Mouse (Mus musculus): Measurements from ENCODE around the gene Setd7. TPM values are rescaled to one million over a fixed set of nuclear protein-coding genes. Genes with fewer than 3 reads are reported as not detected.

Gene Setd7
- total and polyA plus RNA-seq, 2 experiments from 2014 or later, result 2.5 to 20.6 TPM

- no peaks in the 10 kb centered on the region for H3K36me3 ChIP-seq (ENCODE audit: insufficient read depth, low read length)
- no peak overlapping the region for H3K27ac ChIP-seq
- H3K9me3 ChIP-seq (ENCODE audit: low read length), result no peaks in the 10 kb centered on the region
- TF ChIP-seq CTCF (IDR thresholded peaks at IDR 0.05; ENCODE audit: low read depth), result no peak
- no peak overlapping the region for H3K4me2 ChIP-seq (ENCODE audit: low read depth, low read length)
- no peak for ATAC-seq
- H3K27me3 ChIP-seq (ENCODE audit: insufficient read depth, low read length), result no peaks in the 10 kb centered on the region
- 82% methylated on average over 12 of the region's 12 CpGs for WGBS
- no peak overlapping the region for H3K4me3 ChIP-seq (ENCODE audit: low read length)
- H3K9ac ChIP-seq (replicated peaks; ENCODE audit: low read length), result no peak overlapping the region
- no peak for DNase-seq (ENCODE audit: low spot score)
- H3K4me1 ChIP-seq (ENCODE audit: insufficient read depth, low read length), result no peaks in the 10 kb centered on the region
Measured at GRCm38 (mm10) chr3:51577816-51578749, 17.4 kb upstream of the Setd7 start.

GRCm38 (mm10) chr3:51577359-51577758, 16.7 kb upstream of the Setd7 start:
- no peaks in the 10 kb centered on the region for H3K9me3 ChIP-seq (ENCODE audit: low read length)
- no peak for DNase-seq (ENCODE audit: low spot score)
- no peaks in the 10 kb centered on the region for H3K36me3 ChIP-seq (ENCODE audit: insufficient read depth, low read length)
- H3K4me3 ChIP-seq (ENCODE audit: low read length), result no peak overlapping the region
- no peak overlapping the region for H3K9ac ChIP-seq (replicated peaks; ENCODE audit: low read length)
- no peak overlapping the region for H3K4me2 ChIP-seq (ENCODE audit: low read depth, low read length)
- no peaks in the 10 kb centered on the region for H3K4me1 ChIP-seq (ENCODE audit: insufficient read depth, low read length)
- H3K27me3 ChIP-seq (ENCODE audit: insufficient read depth, low read length), result no peaks in the 10 kb centered on the region
- no peak for ATAC-seq
- no peak overlapping the region for H3K27ac ChIP-seq
- no peak for TF ChIP-seq CTCF (IDR thresholded peaks at IDR 0.05; ENCODE audit: low read depth)
- 54% methylated on average over 11 of the region's 11 CpGs for WGBS

DNA sequence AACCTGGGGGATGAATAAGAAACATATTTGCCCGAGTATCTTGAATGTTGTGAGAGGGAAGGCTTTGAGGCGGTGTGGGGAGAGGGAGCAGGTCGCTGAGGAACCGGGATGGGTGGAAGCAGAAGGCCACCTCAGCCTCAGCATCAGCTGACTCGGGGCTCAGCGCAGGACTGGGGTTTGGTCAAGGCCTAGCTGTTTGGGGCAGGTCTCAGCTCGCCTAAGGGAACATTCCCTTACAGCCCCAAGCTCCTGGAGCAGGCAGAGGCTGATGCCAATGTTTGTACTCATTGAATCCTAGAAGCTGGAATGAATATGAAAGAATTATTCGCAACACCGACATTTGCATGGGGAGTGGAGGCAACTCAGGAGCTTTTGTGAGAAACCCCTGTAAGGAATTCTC, 13.2 kb upstream of the Setd7 start:
- Histone ChIP-seq H3K4me1 (ENCODE audit: insufficient read depth, low read length) (no peaks in the 10 kb centered on the region), H3K9ac (replicated peaks; ENCODE audit: low read length) (no peak overlapping the region)

GRCm38 (mm10) chr3:51570200-51570599, 9.5 kb upstream of the Setd7 start:
- no peak overlapping the region for H3K27ac ChIP-seq
- no peak for ATAC-seq
- no peaks in the 10 kb centered on the region for H3K36me3 ChIP-seq (ENCODE audit: insufficient read depth, low read length)
- no peaks in the 10 kb centered on the region for H3K4me1 ChIP-seq (ENCODE audit: insufficient read depth, low read length)
- H3K4me2 ChIP-seq (ENCODE audit: low read depth, low read length), result no peak overlapping the region
- no peak for TF ChIP-seq CTCF (IDR thresholded peaks at IDR 0.05; ENCODE audit: low read depth)
- no peaks in the 10 kb centered on the region for H3K27me3 ChIP-seq (ENCODE audit: insufficient read depth, low read length)
- no peak overlapping the region for H3K4me3 ChIP-seq (ENCODE audit: low read length)
- H3K9me3 ChIP-seq (ENCODE audit: low read length), result no peaks in the 10 kb centered on the region
- 93% methylated on average over 4 of the region's 4 CpGs for WGBS
- no peak overlapping the region for H3K9ac ChIP-seq (replicated peaks; ENCODE audit: low read length)
- no peak for DNase-seq (ENCODE audit: low spot score)

More for the DNA sequence above, 13.2 kb upstream of the Setd7 start:
- H3K36me3 ChIP-seq (ENCODE audit: insufficient read depth, low read length), result no peaks in the 10 kb centered on the region
- DNase-seq (ENCODE audit: low spot score) (no peak), ATAC-seq (no peak)
- H3K4me3 ChIP-seq (ENCODE audit: low read length), result no peak overlapping the region
- no peak for TF ChIP-seq CTCF (IDR thresholded peaks at IDR 0.05; ENCODE audit: low read depth)
- H3K27ac ChIP-seq, result no peak overlapping the region
- 76% methylated on average over 9 of the region's 9 CpGs for WGBS
- no peaks in the 10 kb centered on the region for H3K9me3 ChIP-seq (ENCODE audit: low read length)
- H3K4me2 ChIP-seq (ENCODE audit: low read depth, low read length), result no peak overlapping the region
- H3K27me3 ChIP-seq (ENCODE audit: insufficient read depth, low read length), result no peaks in the 10 kb centered on the region

- Histone ChIP-seq H3K36me3 (ENCODE audit: insufficient read depth, low read length) (no peaks in the 10 kb centered on the region), H3K27me3 (ENCODE audit: insufficient read depth, low read length) (no peaks in the 10 kb centered on the region), H3K27ac (peak overlapping the region; percentile 96; the same call in 1 of the 2 replicates), H3K9me3 (ENCODE audit: low read length) (no peaks in the 10 kb centered on the region), H3K4me3 (ENCODE audit: low read length) (peak overlapping the region; percentile 86; the same call in 1 of the 2 replicates), H3K4me2 (ENCODE audit: low read depth, low read length) (peak overlapping the region; percentile 84), H3K9ac (replicated peaks; ENCODE audit: low read length) (no peak overlapping the region), H3K4me1 (ENCODE audit: insufficient read depth, low read length) (peaks cover 8% of the 10 kb centered on the region; the same call in 1 of the 2 replicates)
- WGBS, result 60% methylated on average over 6 of the region's 6 CpGs
- DNase-seq (ENCODE audit: low spot score), result no peak
- no peak for ATAC-seq
- TF ChIP-seq CTCF (IDR thresholded peaks at IDR 0.05; ENCODE audit: low read depth), result no peak
Measured at GRCm38 (mm10) chr3:51561993-51562385, 1.3 kb upstream of the Setd7 start.

GRCm38 (mm10) chr3:51561109-51561992, 672 bp upstream of the Setd7 start:
- no peaks in the 10 kb centered on the region for H3K36me3 ChIP-seq (ENCODE audit: insufficient read depth, low read length)
- TF ChIP-seq CTCF (IDR thresholded peaks at IDR 0.05; ENCODE audit: low read depth), result peak; percentile 62
- peak overlapping the region; percentile 96 for H3K27ac ChIP-seq
- H3K27me3 ChIP-seq (ENCODE audit: insufficient read depth, low read length), result no peaks in the 10 kb centered on the region
- peaks cover 8% of the 10 kb centered on the region; the same call in 1 of the 2 replicates for H3K4me1 ChIP-seq (ENCODE audit: insufficient read depth, low read length)
- H3K4me2 ChIP-seq (ENCODE audit: low read depth, low read length), result peak overlapping the region; percentile 84
- WGBS, result under 1% methylated on average over 32 of the region's 32 CpGs
- DNase-seq (ENCODE audit: low spot score), result peak; percentile 84
- peak; percentile 60 for ATAC-seq
- H3K9ac ChIP-seq (replicated peaks; ENCODE audit: low read length), result peak overlapping the region; percentile 97
- peak overlapping the region; percentile 86 for H3K4me3 ChIP-seq (ENCODE audit: low read length)
- H3K9me3 ChIP-seq (ENCODE audit: low read length), result no peaks in the 10 kb centered on the region

Measured in hindbrain, postnatal 0 days (tissue).